Mouse (Mus musculus) megakaryocyte, adult 5-6 weeks (primary cell): ENCODE results near the gene Vps45. TPM values are rescaled to one million over a fixed set of nuclear protein-coding genes. Genes with fewer than 3 reads are reported as not detected.

Source experiments
- ATAC-seq: 2 replicates; pipeline ENCODE4 v1.8.0; 2016; ENCODE audit warnings: mild to moderate bottlenecking, inconsistent platforms; ENCODE audit not compliant: poor library complexity, severe bottlenecking
- total RNA-seq, 2 experiments: library from RNA; stranded (forward) in 1 of 2; stranded (reverse) in 1 of 2; fragments of 153-499, 151-499 nt in 1 of 2; fragments of 221-1000, 200-1000 nt in 1 of 2; gene quantifications; 2 replicates each; pipeline versions ENCODE4 v1.2.3 to v1.2.4; 2015 to 2017

Vps45 gene
- total RNA-seq, 2 experiments from 2014 or later, result 9.5 to 31.2 TPM

DNA sequence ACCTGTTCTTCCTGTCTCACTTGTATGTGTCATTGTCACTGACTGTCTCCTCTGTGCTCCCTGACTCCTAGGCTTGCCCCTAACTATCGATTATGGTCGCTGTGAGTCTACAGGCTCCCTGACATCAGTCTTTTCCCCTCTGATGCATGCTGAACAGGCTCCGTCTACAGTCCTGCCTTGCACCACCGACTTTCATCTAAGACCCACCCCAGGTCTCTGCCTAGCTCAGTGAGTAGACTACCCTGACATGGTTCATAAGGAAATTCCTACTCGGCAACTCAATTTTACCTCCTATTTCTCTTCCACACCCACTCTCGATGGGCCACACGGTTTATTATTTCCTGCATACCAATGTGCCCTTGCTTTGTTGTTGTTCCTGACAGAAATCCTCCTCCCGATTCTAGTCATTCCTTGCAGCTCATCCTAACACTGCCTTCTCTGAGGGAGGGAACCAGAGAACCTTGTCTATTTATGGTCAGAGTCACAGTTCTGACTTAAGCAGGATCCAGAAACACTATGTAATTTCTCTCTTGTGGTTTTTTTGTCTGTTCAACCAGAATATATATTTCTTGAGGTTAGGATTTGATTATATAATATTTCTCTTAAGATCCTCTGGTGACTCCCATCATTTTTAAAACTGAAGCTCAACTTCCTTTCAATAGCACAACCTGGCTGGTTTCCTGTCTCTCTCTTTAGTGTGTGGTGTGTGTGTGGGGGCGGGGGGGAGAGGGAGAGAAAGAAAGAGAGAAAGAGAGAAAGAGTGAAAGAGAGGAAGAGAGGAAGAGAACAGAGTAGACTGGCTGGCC is 18.2 kb downstream of the Vps45 start:
- ATAC-seq, result no peak

DNA sequence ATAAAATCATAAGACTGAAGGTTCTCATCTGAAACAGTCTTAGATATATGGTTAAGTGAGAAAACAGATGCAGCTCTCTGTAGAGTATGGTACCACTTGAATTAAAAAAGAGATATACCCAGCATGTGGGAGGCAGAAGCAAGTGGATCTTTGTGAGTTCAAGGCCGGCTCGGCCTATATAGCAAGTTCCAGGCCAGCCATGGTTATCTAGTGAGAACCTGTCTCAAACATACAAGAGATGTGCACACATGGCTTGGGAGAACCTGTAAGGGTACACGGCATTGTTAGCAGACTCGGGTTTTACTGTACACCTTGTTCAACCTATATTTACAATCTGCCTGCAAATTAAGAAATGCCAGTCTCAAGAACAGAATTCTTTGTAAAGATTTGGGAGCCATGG is 19.4 kb downstream of the Vps45 start:
- no peak for ATAC-seq

- no peak for ATAC-seq
Measured at GRCm38 (mm10) chr3:96038156-96038555, 20.1 kb downstream of the Vps45 start.

GRCm38 (mm10) chr3:96036796-96037195 is 21.5 kb downstream of the Vps45 start:
- ATAC-seq, result no peak

GRCm38 (mm10) chr3:96033046-96033445 is 25.2 kb downstream of the Vps45 start:
- ATAC-seq, result no peak

DNA sequence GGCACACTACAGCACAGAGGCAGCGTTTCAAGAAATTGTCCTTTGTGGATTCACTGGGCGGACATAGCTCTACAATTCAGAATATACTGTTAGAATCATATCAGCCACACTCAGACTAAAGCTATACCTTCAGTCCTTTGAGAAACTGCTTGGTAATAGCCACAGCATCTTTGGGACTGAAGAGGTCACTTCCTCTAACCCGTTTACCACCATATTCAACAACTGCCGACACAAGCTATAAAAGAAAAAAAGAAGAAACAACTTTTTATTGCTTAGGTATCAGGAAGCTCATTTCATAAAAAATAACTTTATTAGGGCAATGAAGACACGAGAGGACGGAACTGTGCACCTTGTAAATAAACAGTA is 25.6 kb downstream of the Vps45 start:
- ATAC-seq, result peak; percentile 24; the same call in 1 of the 2 replicates

- ATAC-seq, result peak; percentile 66
Measured at GRCm38 (mm10) chr3:96031991-96032651, 26.1 kb downstream of the Vps45 start.

DNA sequence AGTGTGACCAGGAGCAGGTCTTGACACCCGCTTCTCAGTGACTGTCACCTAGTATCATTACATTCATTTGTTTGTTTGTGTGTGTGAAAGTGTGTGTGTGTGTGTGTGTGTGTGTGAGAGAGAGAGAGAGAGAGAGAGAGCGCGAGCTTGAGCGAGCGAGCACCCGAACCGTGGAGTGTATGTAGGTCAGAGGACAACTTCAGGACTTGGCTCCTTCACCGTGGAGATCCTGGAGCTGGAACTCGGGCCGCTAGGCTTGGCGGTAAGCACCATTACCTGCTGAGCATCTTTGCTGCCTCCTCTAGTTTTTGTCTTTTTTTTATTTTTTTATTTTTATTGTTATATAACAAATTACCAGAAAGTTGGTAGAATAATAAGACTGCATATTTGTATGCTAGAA is 28.5 kb downstream of the Vps45 start:
- ATAC-seq, result no peak

DNA sequence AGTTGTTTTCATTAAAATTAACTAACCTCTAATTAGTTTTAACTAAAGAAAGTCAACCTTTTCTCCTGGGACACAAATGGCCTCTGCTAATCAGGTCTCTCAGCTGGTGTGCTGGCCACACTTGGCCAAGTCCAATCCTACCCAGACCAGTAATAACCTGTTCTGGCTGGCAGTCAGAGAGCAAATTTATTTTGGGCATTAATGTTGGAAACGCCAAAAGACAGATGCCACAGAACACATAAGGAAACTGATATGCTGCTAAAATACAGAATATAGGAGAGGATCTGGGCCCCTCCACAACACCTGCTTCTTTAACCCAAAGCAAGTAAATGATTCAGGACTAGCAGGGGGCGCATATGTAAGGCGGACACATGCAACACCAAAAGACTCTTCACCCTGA is 28.9 kb downstream of the Vps45 start:
- no peak for ATAC-seq

DNA sequence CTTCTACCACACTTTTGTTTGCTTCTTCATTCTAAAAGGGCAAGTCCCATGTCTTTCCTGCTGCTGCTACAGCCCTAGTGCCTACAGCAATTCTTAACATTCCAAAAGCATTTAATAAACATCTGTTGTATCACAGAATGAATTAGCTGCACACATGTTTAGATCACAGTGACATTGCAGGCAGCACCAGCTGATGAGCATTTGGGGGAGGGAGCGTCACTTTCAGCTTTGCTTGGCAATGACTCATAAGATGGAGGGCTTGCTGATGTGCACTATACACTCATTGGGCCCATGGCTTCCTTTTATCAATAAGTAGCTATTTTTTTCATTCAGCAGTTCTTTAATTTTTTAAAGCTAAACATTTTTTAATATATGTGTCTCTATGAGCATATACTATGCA is 30.4 kb downstream of the Vps45 start:
- ATAC-seq, result no peak

DNA sequence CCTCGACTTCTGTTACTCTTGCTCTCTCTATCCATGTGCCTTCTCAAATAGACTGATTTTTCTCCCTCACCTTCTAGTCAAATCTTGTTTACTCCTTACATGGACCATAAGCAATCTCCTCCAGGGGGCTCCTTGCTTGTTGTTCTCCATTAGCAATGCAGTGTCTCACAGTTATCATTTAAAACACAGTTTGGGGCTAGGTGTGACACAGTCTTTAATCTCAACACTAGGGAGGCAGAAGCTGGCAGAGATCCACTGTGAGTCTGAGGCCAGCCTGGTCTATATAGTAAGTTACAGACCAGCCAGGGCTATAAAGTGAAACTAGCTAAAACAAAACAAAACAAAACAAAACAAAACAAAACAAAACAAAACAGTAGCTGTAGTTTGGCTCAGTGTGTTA is 31.1 kb downstream of the Vps45 start:
- ATAC-seq, result no peak

DNA sequence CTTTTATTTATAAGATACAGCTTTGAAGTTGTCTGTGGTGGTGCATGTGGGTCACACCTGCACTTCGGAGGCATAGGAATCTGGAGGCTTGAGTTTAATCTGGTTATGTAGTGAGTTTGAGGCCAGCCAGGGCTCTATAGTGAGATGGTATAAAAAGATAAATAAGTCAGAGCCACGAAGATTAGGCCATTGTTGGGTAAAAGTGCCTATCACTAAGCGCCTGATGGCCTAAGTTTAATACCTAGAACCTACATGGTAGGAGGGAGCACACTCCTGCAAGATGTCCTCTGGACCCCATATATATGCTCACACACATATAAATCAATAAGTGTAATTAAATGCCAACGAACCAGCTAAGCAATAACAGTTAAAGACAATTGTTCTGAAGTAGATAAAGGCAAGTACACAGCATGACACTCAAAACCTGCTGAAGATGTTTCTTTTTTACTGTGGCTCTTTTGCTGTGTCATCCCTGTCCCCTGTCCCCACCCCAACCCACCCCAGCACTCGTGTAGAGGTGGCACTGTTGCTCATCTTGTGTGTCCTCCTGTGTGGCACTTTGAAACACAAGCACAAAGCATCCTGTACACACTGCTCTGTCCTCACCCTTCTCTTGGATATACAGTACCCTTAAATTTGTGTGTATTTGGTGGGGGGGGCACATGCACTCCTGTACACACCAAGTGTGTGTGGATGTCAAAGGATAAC is 36.7 kb downstream of the Vps45 start:
- no peak for ATAC-seq

DNA sequence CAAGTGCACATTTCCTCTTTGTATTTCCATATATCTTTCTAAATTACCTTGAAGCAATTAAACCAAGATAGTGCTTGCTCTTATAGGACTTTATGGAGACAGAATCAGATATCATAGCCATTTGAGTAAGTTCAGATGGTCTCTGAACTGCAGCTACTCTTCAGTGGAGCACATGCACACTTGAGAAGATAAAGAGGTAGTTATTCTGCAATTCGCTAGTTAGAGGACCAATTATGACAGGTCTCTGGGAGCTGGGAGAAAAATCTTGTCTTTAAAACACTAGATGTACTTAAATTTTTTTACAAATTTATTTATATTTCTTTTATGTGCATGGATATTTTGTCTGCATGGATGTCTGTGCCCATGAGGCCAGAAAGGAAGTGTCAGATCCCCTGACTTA is 37.5 kb downstream of the Vps45 start:
- no peak for ATAC-seq

GRCm38 (mm10) chr3:96017461-96017860 is 40.8 kb downstream of the Vps45 start:
- ATAC-seq, result 0 out of 2 replicates have a peak, but pooled peaks have one; percentile 35

DNA sequence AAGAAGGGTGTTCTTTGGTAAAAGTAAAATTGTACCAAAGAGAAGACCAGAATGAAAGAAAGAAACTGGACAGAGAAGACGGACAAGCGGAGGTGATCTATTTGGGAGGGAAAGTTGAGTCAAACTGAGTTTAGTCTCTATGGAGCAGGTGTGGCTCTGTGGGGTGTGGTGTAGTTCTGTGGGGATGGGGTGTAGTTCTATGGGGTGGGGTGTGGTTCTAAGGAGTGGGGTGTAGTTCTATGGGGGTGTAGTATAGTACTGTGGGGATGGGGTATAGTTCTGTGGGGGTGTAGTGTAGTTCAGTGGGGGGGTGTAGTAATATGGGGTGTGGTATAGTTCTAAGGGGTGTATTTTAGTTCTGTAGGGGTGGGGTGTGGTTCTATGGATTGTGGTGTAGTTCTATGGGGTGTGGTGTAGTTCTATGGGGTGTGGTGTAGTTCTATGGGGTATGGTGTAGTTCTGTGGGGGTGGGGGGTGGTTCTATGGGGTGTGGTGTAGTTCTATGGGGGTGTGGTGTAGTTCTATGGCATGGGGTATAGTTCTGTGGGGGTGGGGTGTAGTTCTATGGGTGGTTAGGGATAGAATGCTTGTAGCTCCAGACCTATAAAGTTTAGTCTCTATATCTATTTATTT is 41.9 kb downstream of the Vps45 start:
- ATAC-seq, result no peak

GRCm38 (mm10) chr3:96015681-96016080 is 42.6 kb downstream of the Vps45 start:
- no peak for ATAC-seq

- no peak for ATAC-seq
Measured at GRCm38 (mm10) chr3:96012805-96013204, 45.5 kb downstream of the Vps45 start.

DNA sequence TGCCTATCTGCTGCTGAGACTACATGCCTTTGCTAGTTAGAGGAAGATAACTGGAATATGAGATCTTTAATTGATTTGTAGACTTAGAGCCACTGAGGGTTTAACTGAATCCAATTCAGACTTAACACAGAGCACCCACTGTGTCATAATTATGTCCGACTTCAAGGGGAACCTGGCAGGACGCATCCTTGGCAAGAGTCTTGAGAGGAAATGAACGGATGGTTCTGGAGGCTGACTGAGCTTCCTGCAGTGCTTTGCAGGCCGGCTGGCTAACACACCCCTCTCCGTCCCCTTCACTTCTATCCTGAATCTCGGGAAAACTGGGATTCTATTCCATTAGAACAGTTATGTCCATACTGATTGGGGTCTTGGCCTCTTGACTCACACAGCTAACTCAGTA is 49.8 kb downstream of the Vps45 start:
- ATAC-seq, result no peak

GRCm38 (mm10) chr3:96001560-96001959 is 56.7 kb downstream of the Vps45 start:
- ATAC-seq, result no peak

GRCm38 (mm10) chr3:96000921-96001501 is 57.3 kb downstream of the Vps45 start:
- ATAC-seq, result peak; percentile 30; the same call in 1 of the 2 replicates

- no peak for ATAC-seq
Measured at GRCm38 (mm10) chr3:96000080-96000632, 58.1 kb downstream of the Vps45 start.
